Mouse (Mus musculus): ENCODE measurements at regions not wholly inside any gene's neighbourhood (a gene's known extent, or its start where the extent isn't known, plus 50 kb on each side); places are given as distances from the start of the nearest gene placed in this dataset.

DNA sequence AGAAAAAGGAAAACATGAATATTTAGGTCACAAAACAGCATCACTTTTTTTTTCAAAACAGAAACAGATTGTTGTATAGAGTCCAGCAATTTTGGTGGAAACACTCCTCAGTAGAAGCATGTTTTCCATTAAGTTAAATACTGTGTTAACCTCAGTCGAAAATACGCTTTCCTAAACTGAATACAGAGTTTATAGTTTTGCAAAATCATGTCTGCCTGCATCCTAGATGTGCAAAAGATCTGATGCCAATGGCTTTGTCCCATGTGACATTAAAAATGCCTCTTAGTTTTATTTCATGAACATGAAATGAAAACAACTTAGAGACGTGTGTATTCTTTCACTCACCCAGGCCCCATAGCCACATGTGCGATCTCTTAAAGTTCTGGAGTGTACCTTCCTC is 163.5 kb upstream of the N6amt1 start:
- TF ChIP-seq CTCF (IDR thresholded peaks at IDR 0.05; ENCODE audit: borderline replicate concordance, insufficient read depth, low read depth, low read length) (no peak), POLR2A (IDR thresholded peaks at IDR 0.05; ENCODE audit: borderline replicate concordance, insufficient read depth, low read length) (no peak)
